Mouse (Mus musculus) neural tube, embryonic 14.5 days (tissue): ENCODE measurements around the gene Cmtm2a. TPM values are rescaled to one million over a fixed set of nuclear protein-coding genes. Genes with fewer than 3 reads are reported as not detected.
A peak's percentile ranks its signal among the peaks of the same experiment; 100 is the strongest.
"Not testable (repeated sequence)": the region's sequence is repeated elsewhere in the genome, so short reads cannot be mapped to it uniquely, and the experiment has no call there.

Experiments used
- ATAC-seq: fragments of 200-750 bp; cut with Nextera tagmentation; 2 replicates; pipeline ENCODE4 v1.8.0; 2017; ENCODE audit warnings: low read depth, mild to moderate bottlenecking, moderate TSS enrichment, moderate library complexity
- H3K27ac ChIP-seq: fragments of 300-500 bp; sonication (generic); 2 replicates; pipeline ENCODE4 v1.5.1; 2014; ENCODE audit warnings: low read depth, mild to moderate bottlenecking, control low read depth, low read length, moderate library complexity, mixed read lengths
- H3K27me3 ChIP-seq: fragments of 300-500 bp; sonication (generic); 2 replicates; pipeline ENCODE4 v1.6.1; 2014; ENCODE audit warnings: low read length; ENCODE audit not compliant: control insufficient read depth, insufficient read depth
- H3K36me3 ChIP-seq: fragments of 300-500 bp; sonication (generic); 2 replicates; pipeline ENCODE4 v1.6.1; 2014; ENCODE audit warnings: low read length, mixed read lengths; ENCODE audit not compliant: control insufficient read depth, insufficient read depth
- H3K4me1 ChIP-seq: fragments of 300-500 bp; sonication (generic); 2 replicates; pipeline ENCODE4 v1.6.1; 2014; ENCODE audit warnings: low read length; ENCODE audit not compliant: control insufficient read depth, insufficient read depth
- H3K4me2 ChIP-seq: fragments of 300-500 bp; sonication (generic); 2 replicates; pipeline ENCODE4 v1.6.1; 2014; ENCODE audit warnings: mild to moderate bottlenecking, low read depth, low read length, control low read depth
- H3K4me3 ChIP-seq: fragments of 300-500 bp; sonication (generic); 2 replicates; pipeline ENCODE4 v1.5.1; 2014; ENCODE audit warnings: low read depth, low read length, control low read depth, mixed read lengths
- H3K9ac ChIP-seq: fragments of 300-500 bp; sonication (generic); replicated peaks from 2 replicates; pipeline ENCODE4 v1.6.1; 2014; ENCODE audit warnings: low read depth, mild to moderate bottlenecking, control low read depth, low read length, mixed read lengths
- H3K9me3 ChIP-seq: fragments of 300-500 bp; sonication (generic); 2 replicates; pipeline ENCODE4 v1.6.1; 2016; ENCODE audit warnings: low read length; ENCODE audit not compliant: control insufficient read depth
- WGBS: fragments of 180-500 bp; shearing (Covaris S2); extraction: QIAGEN DNeasy Blood & Tissue Kit; methylation state at CpG from one replicate; pipeline ENCODE4 v1.1.7; 2014; 5-methylcytosine and 5-hydroxymethylcytosine counted together
- polyA plus RNA-seq: library from polyadenylated mRNA; unstranded; fragments of >200 nt; fragmentation: Nextera tagmentation; extraction: Ambion mirVana; gene quantifications from 2 replicates; pipeline ENCODE4 v1.2.1, GENCODE M21; 2014

Gene Cmtm2a
- polyA plus RNA-seq, 1 experiment from 2014 or later: not detected

DNA sequence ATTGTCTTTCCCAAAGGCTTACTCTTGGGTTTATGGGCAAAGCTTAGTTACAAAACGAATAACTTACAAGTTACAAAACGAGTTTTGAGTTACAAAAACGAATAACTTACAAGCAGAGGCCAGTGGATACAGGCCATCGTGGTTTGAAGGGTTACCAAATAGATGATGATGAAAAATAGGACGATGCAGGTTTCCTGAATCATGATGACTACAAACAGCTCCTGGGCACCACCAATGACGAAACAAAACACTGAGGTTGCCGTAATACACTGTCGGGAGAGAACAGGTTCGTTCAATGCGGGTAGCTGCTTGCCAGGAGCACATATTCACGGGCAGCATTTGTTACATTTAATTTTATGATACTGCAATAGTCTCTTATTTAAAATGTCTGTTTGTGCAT, 12.0 kb upstream of the Cmtm2a start:
- WGBS: 91% methylated on average over 11 of the region's 11 CpGs
- Histone ChIP-seq H3K4me1 (no peaks in the 10 kb centered on the region), H3K36me3 (no peaks in the 10 kb centered on the region), H3K4me3 (no peak overlapping the region), H3K9me3 (no peaks in the 10 kb centered on the region), H3K27me3 (no peaks in the 10 kb centered on the region), H3K4me2 (no peak overlapping the region), H3K27ac (no peak overlapping the region), H3K9ac (no peak overlapping the region)
- no peak for ATAC-seq

DNA sequence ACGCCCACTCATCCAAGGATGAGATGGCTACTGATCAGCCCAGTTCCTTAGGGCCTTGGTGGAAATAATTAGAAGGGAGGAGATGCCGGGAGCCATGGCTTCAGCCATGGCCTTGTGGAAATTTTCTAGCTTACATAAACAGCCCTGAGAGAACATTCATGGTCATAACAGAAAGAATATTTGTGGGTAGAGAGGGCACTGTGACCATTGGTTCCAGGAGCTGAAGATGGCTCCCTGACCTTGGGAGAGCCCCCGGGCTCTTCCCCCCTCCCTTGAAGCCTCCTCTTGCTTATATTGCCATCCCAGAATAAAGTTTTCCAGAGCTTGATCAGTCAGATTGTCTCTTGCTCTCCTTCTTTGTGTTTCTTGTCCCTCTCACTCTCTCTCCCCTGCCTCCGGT, 9.6 kb upstream of the Cmtm2a start:
- not testable (repeated sequence) for H3K9ac ChIP-seq, H3K27me3 ChIP-seq, H3K27ac ChIP-seq, H3K36me3 ChIP-seq, H3K4me3 ChIP-seq, H3K9me3 ChIP-seq, ATAC-seq, H3K4me2 ChIP-seq, H3K4me1 ChIP-seq
- WGBS: 95% methylated on average over 4 of the region's 4 CpGs

- not testable (repeated sequence) for H3K27me3 ChIP-seq, H3K9me3 ChIP-seq, H3K36me3 ChIP-seq, H3K27ac ChIP-seq, H3K4me3 ChIP-seq, H3K9ac ChIP-seq, H3K4me1 ChIP-seq, H3K4me2 ChIP-seq
- peak; percentile 75; the same call in 1 of the 2 replicates for ATAC-seq
- WGBS: 10% methylated on average over 3 of the region's 3 CpGs
Observed at GRCm38 (mm10) chr8:104301577-104301976, 8.6 kb upstream of the Cmtm2a start.

DNA sequence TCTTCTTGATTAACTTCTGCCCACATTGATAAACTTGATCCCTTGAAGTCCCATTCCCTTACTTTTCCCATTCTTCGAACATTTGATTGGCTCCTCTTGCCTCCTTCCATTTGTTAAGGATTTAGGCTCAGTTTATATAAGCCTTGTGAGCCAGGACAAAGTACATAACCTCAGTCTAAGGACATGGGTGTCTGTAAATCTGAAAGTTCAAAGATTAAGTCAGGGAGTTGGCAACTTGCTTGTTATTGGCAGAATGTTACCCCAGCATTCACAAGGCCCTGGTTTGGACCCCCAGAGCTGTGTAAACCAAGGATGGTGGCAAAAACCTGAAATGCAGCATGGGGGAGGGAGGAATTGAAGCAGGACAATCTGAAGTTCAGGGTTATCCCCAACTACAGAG, 1.4 kb upstream of the Cmtm2a start:
- H3K9me3 ChIP-seq: no peaks in the 10 kb centered on the region
- no peak overlapping the region for H3K9ac ChIP-seq
- no peak for ATAC-seq
- no peak overlapping the region for H3K4me3 ChIP-seq
- H3K4me2 ChIP-seq: no peak overlapping the region
- no peak overlapping the region for H3K27ac ChIP-seq
- no peaks in the 10 kb centered on the region for H3K36me3 ChIP-seq
- 77% methylated on average over 1 of the region's 1 CpGs for WGBS
- no peaks in the 10 kb centered on the region for H3K4me1 ChIP-seq
- H3K27me3 ChIP-seq: no peaks in the 10 kb centered on the region

DNA sequence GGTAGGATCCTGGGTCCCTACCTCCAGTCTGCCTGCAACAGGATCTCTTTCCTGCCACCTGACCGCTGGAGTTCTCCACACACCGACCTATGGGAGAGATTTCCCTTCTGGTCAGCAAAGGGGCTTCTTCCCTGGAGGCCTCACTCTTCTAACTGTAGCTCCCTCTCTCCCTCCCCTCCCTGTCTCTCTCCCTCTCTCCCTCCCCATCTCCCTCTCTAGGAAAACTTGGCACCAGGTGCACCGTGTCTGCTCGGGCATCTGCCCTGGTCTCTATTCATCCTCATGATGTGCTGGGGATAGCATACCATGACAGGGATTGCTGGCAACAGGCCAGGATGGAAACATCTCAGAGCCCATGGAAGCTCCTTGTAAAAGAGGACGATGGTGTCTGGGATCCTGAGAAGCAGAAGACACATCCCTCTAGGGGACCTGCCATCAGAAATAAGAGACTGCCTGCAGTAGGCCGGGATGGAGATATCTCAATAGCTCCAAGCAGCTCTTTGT, 24.0 kb downstream of the Cmtm2a start:
- H3K36me3 ChIP-seq: no peaks in the 10 kb centered on the region
- H3K4me1 ChIP-seq: no peaks in the 10 kb centered on the region
- no peak overlapping the region for H3K4me2 ChIP-seq
- no peak overlapping the region for H3K27ac ChIP-seq
- H3K4me3 ChIP-seq: no peak overlapping the region
- WGBS: 79% methylated on average over 6 of the region's 6 CpGs
- no peak overlapping the region for H3K9ac ChIP-seq
- no peak for ATAC-seq
- no peaks in the 10 kb centered on the region for H3K9me3 ChIP-seq
- H3K27me3 ChIP-seq: no peaks in the 10 kb centered on the region

- Histone ChIP-seq H3K27me3 (no peaks in the 10 kb centered on the region), H3K9me3 (no peaks in the 10 kb centered on the region), H3K4me1 (no peaks in the 10 kb centered on the region), H3K27ac (no peak overlapping the region), H3K4me3 (no peak overlapping the region), H3K9ac (no peak overlapping the region), H3K4me2 (no peak overlapping the region), H3K36me3 (no peaks in the 10 kb centered on the region)
- ATAC-seq: no peak
Observed at GRCm38 (mm10) chr8:104268368-104268767, 24.6 kb downstream of the Cmtm2a start.

- not testable (repeated sequence) for H3K27ac ChIP-seq, H3K4me1 ChIP-seq, H3K9ac ChIP-seq, H3K36me3 ChIP-seq, ATAC-seq, H3K4me3 ChIP-seq, H3K27me3 ChIP-seq, H3K9me3 ChIP-seq, H3K4me2 ChIP-seq
- WGBS: 97% methylated on average over 22 of the region's 22 CpGs
Observed at GRCm38 (mm10) chr8:104264271-104264935, 28.6 kb downstream of the Cmtm2a start.

DNA sequence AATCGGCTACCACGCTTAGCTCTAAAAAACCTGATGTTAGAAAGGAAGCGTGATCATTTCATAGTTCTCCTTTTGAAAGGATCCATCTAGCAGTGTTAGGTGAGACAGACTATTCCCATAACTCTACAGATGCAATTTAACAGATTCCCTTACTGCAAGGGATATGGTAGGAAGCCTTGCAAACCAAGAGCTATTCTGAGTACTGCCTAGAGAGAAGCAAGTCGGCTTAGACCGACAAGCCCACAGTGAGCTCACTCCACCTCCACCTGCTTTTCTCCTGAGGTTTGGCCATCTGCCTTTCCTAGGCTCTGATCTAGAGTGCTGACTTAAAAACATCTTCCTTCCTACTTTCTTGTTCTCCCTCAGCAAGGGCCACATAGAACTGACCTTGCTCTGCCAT, 31.2 kb downstream of the Cmtm2a start:
- 95% methylated on average over 5 of the region's 5 CpGs for WGBS
- not testable (repeated sequence) for H3K9ac ChIP-seq, H3K36me3 ChIP-seq, H3K4me2 ChIP-seq, H3K9me3 ChIP-seq, ATAC-seq, H3K4me1 ChIP-seq, H3K27me3 ChIP-seq, H3K27ac ChIP-seq, H3K4me3 ChIP-seq

- Histone ChIP-seq H3K4me3 (no peak overlapping the region), H3K36me3 (0 out of 2 replicates have a peak, but pooled peaks cover 2% of the 10 kb centered on the region), H3K9ac (no peak overlapping the region), H3K27me3 (0 out of 2 replicates have a peak, but pooled peaks cover 3% of the 10 kb centered on the region), H3K27ac (no peak overlapping the region), H3K4me2 (no peak overlapping the region), H3K4me1 (peaks cover under 1% of the 10 kb centered on the region; the same call in 1 of the 2 replicates), H3K9me3 (no peaks in the 10 kb centered on the region)
- WGBS: 92% methylated on average over 3 of the region's 3 CpGs
- no peak for ATAC-seq
Observed at GRCm38 (mm10) chr8:104253016-104253415, 40.0 kb downstream of the Cmtm2a start.
